Mouse (Mus musculus) embryonic facial prominence, embryonic 14.5 days (tissue): Measurements from ENCODE around the gene Nipal1. TPM values are rescaled to one million over a fixed set of nuclear protein-coding genes. Genes with fewer than 3 reads are reported as not detected.

ENCODE experiments used
- ATAC-seq: fragments of 200-750 bp; cut with Nextera tagmentation; 2 replicates; pipeline ENCODE4 v1.8.0; 2017; ENCODE audit warnings: low read depth, moderate number of reproducible peaks, moderate TSS enrichment
- DNase-seq: peaks from one replicate; pipeline ENCODE4 v3.0.0-alpha.2; 2015; ENCODE audit warnings: low spot score
- H3K27ac ChIP-seq: fragments of 300-500 bp; sonication (generic); replicated peaks from 2 replicates; pipeline ENCODE4 v1.5.1; 2014; ENCODE audit warnings: low read depth, mild to moderate bottlenecking, low read length, moderate library complexity
- H3K27me3 ChIP-seq: fragments of 300-500 bp; sonication (generic); replicated peaks from 2 replicates; pipeline ENCODE4 v1.6.1; 2014; ENCODE audit warnings: low read length; ENCODE audit not compliant: control insufficient read depth, insufficient read depth
- H3K36me3 ChIP-seq: fragments of 300-500 bp; sonication (generic); 2 replicates; pipeline ENCODE4 v1.6.1; 2014; ENCODE audit warnings: low read length, mixed read lengths; ENCODE audit not compliant: control insufficient read depth, insufficient read depth
- H3K4me1 ChIP-seq: fragments of 300-500 bp; sonication (generic); 2 replicates; pipeline ENCODE4 v1.6.1; 2014; ENCODE audit warnings: antibody characterized with exemption, low read length; ENCODE audit not compliant: control insufficient read depth, insufficient read depth
- H3K4me2 ChIP-seq: fragments of 300-500 bp; sonication (generic); 2 replicates; pipeline ENCODE4 v1.6.1; 2014; ENCODE audit warnings: low read depth, mild to moderate bottlenecking, low read length, moderate library complexity, mixed read lengths
- H3K4me3 ChIP-seq: fragments of 300-500 bp; sonication (generic); 2 replicates; pipeline ENCODE4 v1.5.1; 2014; ENCODE audit warnings: low read depth, mild to moderate bottlenecking, low read length
- H3K9ac ChIP-seq: fragments of 300-500 bp; sonication (generic); 2 replicates; pipeline ENCODE4 v1.6.1; 2014; ENCODE audit warnings: low read depth, mild to moderate bottlenecking, low read length, moderate library complexity, mixed read lengths
- H3K9me3 ChIP-seq: fragments of 300-500 bp; sonication (generic); 2 replicates; pipeline ENCODE4 v1.6.1; 2016; ENCODE audit warnings: low read length; ENCODE audit not compliant: control insufficient read depth
- WGBS: fragments of 180-500 bp; shearing (Covaris S2); extraction: QIAGEN DNeasy Blood & Tissue Kit; methylation state at CpG from one replicate; pipeline ENCODE4 v1.1.7; 2014; 5-methylcytosine and 5-hydroxymethylcytosine counted together
- polyA plus RNA-seq: library from polyadenylated mRNA; unstranded; fragments of >200 nt; fragmentation: Nextera tagmentation; extraction: Ambion mirVana; gene quantifications from 2 replicates; pipeline ENCODE4 v1.2.1, GENCODE M21; 2014

Nipal1 gene
- polyA plus RNA-seq, 1 experiment from 2014 or later: 2.0 TPM

DNA sequence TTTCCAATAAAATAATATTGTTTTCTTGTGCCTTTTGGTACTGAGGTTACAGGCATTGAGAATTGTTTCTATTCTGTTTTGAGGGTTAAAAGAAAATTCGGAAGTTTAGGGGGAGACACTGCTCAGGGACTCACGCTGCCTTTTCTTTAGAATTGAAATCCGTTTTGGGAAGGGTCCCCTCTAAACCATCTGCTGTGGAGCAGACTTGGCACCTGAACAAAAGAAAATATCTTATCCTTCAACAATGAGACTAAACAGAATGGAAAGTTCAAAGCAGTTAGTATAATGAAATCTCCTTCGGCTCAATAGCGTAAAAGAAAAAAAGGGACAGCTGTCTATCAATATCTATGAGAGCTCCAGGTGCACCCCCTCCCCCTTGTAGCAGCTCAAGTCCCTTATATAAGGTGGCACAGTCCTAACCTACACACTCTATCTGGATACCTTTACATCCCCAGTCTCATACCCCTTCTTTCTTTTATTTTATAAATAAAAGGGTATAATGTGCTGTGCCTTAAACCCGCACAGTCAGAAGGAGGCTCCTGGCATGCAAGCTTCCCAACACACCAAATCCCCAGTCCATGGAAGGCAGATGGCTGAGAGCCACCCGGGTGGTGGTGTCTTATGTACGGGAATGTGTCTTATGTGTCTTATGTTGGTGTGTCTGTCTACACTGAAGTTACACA, 23.6 kb downstream of the Nipal1 start:
- ATAC-seq (0 out of 2 replicates have a peak, but pooled peaks have one; percentile 44), DNase-seq (no peak)
- Histone ChIP-seq H3K4me3 (no peak overlapping the region), H3K27ac (no peak overlapping the region), H3K4me2 (no peak overlapping the region), H3K4me1 (no peaks in the 10 kb centered on the region), H3K9ac (no peak overlapping the region), H3K36me3 (no peaks in the 10 kb centered on the region), H3K27me3 (no peaks in the 10 kb centered on the region), H3K9me3 (no peaks in the 10 kb centered on the region)
- WGBS: 51% methylated on average over 8 of the region's 8 CpGs

DNA sequence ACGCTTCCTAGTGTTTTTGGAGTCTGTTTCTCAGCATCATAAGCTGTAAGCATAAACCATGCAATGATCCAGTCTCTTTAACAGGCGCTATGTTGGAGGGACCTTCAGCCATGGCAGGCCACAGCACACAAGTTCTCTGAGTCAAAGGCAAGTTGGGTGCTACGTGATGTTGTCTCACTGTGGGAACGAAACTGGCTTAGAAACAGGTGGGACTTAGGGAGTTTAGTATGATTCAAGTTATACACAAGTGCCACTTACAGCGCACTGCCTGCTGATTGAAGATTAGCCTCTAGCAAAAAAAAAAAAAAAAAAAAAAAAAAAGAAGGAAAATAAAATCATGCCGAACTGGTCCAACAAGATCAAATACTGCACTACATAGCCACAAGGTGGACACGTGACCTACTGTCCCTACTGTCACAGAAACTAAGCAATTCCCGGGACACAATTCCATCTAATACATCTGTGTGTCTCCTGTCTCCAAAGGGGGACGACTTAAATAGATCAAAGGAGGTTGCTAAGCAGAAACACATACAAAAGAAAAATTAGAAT, 27.5 kb downstream of the Nipal1 start:
- Histone ChIP-seq H3K36me3 (no peaks in the 10 kb centered on the region), H3K4me1 (no peaks in the 10 kb centered on the region), H3K9ac (no peak overlapping the region), H3K27me3 (no peaks in the 10 kb centered on the region), H3K27ac (no peak overlapping the region), H3K9me3 (no peaks in the 10 kb centered on the region), H3K4me3 (no peak overlapping the region), H3K4me2 (no peak overlapping the region)
- DNase-seq: peak; percentile 36
- ATAC-seq: peak; percentile 51; the same call in 1 of the 2 replicates
- 70% methylated on average over 9 of the region's 9 CpGs for WGBS

DNA sequence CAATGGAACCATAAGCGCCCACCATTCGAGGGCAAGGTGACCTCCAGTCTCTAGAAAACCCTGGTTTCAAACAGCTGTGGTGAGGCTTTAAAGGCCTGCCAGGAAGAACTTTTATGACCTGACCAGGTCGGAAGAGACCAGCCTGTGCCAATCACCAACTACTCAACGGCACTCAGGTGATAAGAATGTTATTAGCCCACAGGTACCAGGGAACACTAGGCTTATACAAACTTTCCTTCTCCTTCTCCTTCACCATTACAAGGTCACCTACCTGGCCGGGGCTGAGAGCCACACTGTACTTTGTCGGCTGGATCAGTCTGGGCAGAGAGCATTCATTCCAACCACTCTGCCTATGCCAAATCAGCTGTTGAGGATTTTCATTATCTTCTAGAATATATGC, 33.9 kb downstream of the Nipal1 start:
- no peak for ATAC-seq
- peaks cover 3% of the 10 kb centered on the region; the same call in 1 of the 2 replicates for H3K9me3 ChIP-seq
- WGBS: 93% methylated on average over 6 of the region's 6 CpGs

DNA sequence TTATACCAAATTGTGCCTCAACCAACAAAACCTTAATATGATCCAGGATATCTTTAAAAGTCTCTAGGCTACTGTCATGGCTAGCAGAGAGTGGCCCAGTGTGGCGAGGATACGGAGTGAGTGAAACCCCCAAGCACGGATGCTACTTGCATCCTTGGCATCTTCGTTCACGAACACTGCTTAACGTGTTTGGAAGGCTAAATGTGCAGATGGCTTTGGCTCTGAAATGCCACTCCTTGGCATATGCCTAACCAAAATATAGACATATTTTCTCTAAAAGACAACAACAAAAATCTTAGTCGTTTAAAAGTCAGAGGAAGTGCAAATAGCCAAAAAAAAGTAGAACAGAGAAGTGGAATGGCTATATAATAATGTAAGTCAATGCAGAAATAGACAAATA, 42.0 kb downstream of the Nipal1 start:
- ATAC-seq: no peak
- WGBS: 91% methylated on average over 7 of the region's 7 CpGs
- no peak overlapping the region for H3K4me2 ChIP-seq
- no peaks in the 10 kb centered on the region for H3K4me1 ChIP-seq
- no peaks in the 10 kb centered on the region for H3K27me3 ChIP-seq
- DNase-seq: no peak
- H3K27ac ChIP-seq: no peak overlapping the region
- no peaks in the 10 kb centered on the region for H3K9me3 ChIP-seq
- H3K36me3 ChIP-seq: no peaks in the 10 kb centered on the region
- H3K9ac ChIP-seq: no peak overlapping the region
- no peak overlapping the region for H3K4me3 ChIP-seq

More for the DNA sequence above, 33.9 kb downstream of the Nipal1 start:
- no peak for DNase-seq
- Histone ChIP-seq H3K27me3 (no peaks in the 10 kb centered on the region), H3K27ac (no peak overlapping the region), H3K4me2 (no peak overlapping the region), H3K9ac (no peak overlapping the region), H3K4me1 (no peaks in the 10 kb centered on the region), H3K4me3 (no peak overlapping the region), H3K36me3 (no peaks in the 10 kb centered on the region)

DNA sequence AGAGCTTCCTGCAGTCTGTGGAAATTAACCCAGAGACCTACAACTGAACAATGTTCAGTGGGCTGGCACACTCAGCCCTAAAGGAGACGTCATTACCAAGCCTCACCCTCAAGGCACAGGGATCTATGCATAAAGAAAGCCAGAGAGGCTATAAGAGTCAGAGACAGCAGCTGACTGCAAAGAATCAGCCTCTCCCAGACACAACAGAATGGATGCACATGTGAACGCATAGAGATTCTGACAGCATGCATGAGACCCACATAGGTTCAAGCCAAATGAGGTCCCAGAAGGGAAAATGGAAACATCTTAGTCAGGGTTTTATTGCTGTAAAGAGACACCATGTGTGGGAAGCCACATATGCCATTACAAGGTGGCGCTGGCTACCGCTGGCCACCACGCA, 42.9 kb downstream of the Nipal1 start:
- H3K9ac ChIP-seq: no peak overlapping the region
- H3K36me3 ChIP-seq: no peaks in the 10 kb centered on the region
- no peaks in the 10 kb centered on the region for H3K4me1 ChIP-seq
- no peak overlapping the region for H3K4me2 ChIP-seq
- no peak overlapping the region for H3K4me3 ChIP-seq
- no peak for DNase-seq
- 87% methylated on average over 5 of the region's 5 CpGs for WGBS
- no peak for ATAC-seq
- H3K9me3 ChIP-seq: no peaks in the 10 kb centered on the region
- no peaks in the 10 kb centered on the region for H3K27me3 ChIP-seq
- no peak overlapping the region for H3K27ac ChIP-seq

DNA sequence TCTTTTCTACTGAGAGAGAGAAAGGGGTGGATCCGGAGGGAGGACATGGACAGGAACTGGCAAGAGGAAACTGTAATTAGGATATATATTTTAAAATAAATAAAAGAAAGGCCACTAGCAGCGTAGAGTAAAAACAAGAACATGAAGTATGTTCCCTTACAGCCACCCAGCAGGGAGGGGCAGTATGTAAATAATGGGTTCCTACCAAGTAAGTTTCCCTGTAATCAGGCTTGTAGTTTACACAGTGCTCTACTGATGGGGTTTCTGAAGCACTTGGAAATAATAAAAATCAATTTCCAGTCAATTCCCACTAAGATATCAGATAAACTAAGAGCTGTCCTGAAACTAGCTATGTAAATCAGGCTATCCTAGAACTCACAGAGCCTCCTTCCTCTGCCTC, 47.1 kb downstream of the Nipal1 start:
- Histone ChIP-seq H3K9me3 (no peaks in the 10 kb centered on the region), H3K36me3 (no peaks in the 10 kb centered on the region), H3K27me3 (no peaks in the 10 kb centered on the region), H3K4me1 (peaks cover 5% of the 10 kb centered on the region), H3K9ac (no peak overlapping the region), H3K27ac (no peak overlapping the region), H3K4me3 (no peak overlapping the region), H3K4me2 (no peak overlapping the region)
- ATAC-seq (no peak), DNase-seq (no peak)
- whole genome bisulfite sequencing: 80% methylated on average over 2 of the region's 2 CpGs

DNA sequence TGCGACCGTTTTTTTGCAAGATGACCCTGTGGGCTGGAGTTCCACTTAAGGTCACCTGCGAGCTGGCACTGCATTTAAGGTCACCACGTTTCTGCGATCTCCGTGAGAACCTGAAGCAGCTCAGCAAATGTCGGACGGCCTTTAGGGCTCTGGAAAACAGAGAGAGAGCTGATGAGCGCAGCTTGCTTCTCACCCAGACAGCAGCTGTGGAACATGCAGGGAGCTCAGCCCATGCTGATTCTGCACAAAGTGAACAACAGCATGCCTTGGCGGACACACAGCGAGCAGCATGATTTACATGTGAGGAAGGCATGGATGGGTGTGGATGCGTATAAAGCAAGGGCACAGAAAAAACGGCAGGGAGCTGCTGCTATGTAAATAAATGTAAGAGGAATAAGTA, 48.9 kb downstream of the Nipal1 start:
- Histone ChIP-seq H3K27ac (no peak overlapping the region), H3K4me3 (no peak overlapping the region), H3K36me3 (no peaks in the 10 kb centered on the region), H3K9me3 (peaks cover 2% of the 10 kb centered on the region; the same call in 1 of the 2 replicates), H3K4me1 (peaks cover 5% of the 10 kb centered on the region), H3K9ac (no peak overlapping the region), H3K4me2 (no peak overlapping the region), H3K27me3 (no peaks in the 10 kb centered on the region)
- ATAC-seq (no peak), DNase-seq (no peak)
- WGBS: 73% methylated on average over 13 of the region's 13 CpGs

DNA sequence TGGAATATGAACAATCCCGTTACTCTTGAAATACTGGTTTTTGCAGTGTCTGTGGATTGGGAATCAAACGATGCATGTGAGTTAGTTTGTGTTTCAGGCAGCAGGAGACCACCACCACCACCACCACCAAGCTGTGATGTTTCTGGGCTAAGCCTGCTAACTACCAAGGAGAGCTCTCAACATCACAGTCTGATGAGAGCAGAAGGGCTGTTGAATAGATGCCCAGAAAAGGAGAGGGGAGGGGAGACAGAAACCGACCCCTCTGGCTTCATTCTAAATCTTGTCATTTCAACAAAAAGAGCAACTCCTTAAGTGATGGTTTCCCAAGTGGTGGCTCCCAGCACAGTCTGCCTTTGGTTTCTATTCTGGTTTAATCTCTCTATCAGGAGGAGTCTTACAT, 50.7 kb downstream of the Nipal1 start:
- 52% methylated on average over 3 of the region's 3 CpGs for WGBS

More for the DNA sequence above, 50.7 kb downstream of the Nipal1 start:
- peaks cover 5% of the 10 kb centered on the region for H3K4me1 ChIP-seq
- no peak overlapping the region for H3K27ac ChIP-seq
- H3K36me3 ChIP-seq: no peaks in the 10 kb centered on the region
- no peak for ATAC-seq
- no peak overlapping the region for H3K4me2 ChIP-seq
- peak; percentile 59 for DNase-seq
- H3K9me3 ChIP-seq: peaks cover 4% of the 10 kb centered on the region; the same call in 1 of the 2 replicates
- no peak overlapping the region for H3K4me3 ChIP-seq
- no peak overlapping the region for H3K9ac ChIP-seq
- H3K27me3 ChIP-seq: no peaks in the 10 kb centered on the region
